Mouse (Mus musculus): ENCODE measurements around the gene Gnpda2. TPM values are rescaled to one million over a fixed set of nuclear protein-coding genes. Genes with fewer than 3 reads are reported as not detected.

The Gnpda2 gene
- polyA plus RNA-seq (2012; rRNA removed): 16.7 and 19.4 TPM in 2 replicates

- TF ChIP-seq CTCF (IDR thresholded peaks at IDR 0.05; ENCODE audit: borderline replicate concordance, extremely low read depth, insufficient read depth, insufficient read length) (peak; percentile 47; the same call in 1 of the 2 replicates), POLR2A (IDR thresholded peaks at IDR 0.05; ENCODE audit: borderline replicate concordance, extremely low read depth, insufficient read depth, insufficient read length, poor library complexity, severe bottlenecking) (peak; percentile 71; the same call in 1 of the 2 replicates)
Observed at GRCm38 (mm10) chr5:69591640-69592461, at the start of gene Gnpda2. Gene Gnpda2, minus strand, starts transcription at chr5:69592340.

DNA sequence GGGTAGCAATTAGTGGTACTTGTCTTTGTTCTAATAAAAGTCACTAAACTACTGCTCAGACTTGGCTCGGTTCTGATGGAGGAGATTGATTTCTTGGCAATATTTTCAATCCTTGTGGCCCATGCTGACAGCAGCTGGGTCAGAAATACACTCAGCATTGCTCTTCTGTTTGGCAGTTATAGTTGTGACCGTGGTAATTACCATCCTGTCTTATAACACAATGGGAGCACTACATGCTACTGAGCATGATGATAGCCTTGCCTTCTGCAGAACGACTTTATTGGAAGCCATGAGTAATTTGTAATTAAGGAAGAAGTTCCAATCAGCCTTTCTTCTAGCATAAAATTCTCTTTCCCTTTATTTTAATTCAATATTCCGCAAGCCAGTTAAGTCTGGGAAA is 42.6 kb upstream of the Gnpda2 start:
- DNase-seq (ENCODE audit: low read depth): peak; percentile 63
- TF ChIP-seq POLR2A (IDR thresholded peaks at IDR 0.05; ENCODE audit: borderline replicate concordance, extremely low read depth, insufficient read depth, insufficient read length, poor library complexity, severe bottlenecking) (no peak), CTCF (IDR thresholded peaks at IDR 0.05; ENCODE audit: borderline replicate concordance, extremely low read depth, insufficient read depth, insufficient read length) (no peak)

More at GRCm38 (mm10) chr5:69591640-69592461, at the start of gene Gnpda2:
- DNase-seq (ENCODE audit: low read depth): peak; percentile 96

- no peak for TF ChIP-seq CTCF (IDR thresholded peaks at IDR 0.05; ENCODE audit: borderline replicate concordance, extremely low read depth, insufficient read depth, insufficient read length)
- no peak for TF ChIP-seq POLR2A (IDR thresholded peaks at IDR 0.05; ENCODE audit: borderline replicate concordance, extremely low read depth, insufficient read depth, insufficient read length, poor library complexity, severe bottlenecking)
- no peak for DNase-seq (ENCODE audit: low read depth)
Observed at GRCm38 (mm10) chr5:69620899-69621298, 28.8 kb upstream of the Gnpda2 start.

DNA sequence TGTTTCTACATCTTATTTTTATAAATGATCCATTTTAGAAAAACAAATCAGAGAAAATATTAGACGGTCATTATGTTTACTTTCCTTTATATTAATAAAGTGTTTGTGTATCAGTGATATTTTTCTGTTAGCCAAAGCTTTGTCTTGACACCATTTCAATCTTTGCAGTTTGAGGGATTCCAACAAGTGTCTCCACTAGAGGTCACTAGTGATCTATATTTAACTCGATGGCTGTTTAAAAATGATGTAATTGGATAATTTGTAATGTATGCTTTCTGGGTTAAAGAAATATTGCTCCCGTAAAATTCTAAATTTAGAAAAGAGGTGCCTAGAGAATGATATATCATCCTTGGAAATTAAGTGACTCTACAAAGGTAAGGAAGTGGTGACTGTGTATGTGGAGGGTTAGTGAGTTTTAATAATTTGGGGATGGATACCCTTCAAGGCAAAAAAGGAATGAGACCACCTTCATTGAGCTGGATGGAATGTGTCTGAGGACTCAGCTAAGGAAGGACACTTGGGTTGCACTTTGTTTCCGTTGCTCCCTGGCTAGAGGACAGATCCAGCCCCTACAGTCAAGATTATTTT is 21.2 kb upstream of the Gnpda2 start:
- peak; percentile 77 for DNase-seq (ENCODE audit: low read depth)
- TF ChIP-seq CTCF (IDR thresholded peaks at IDR 0.05; ENCODE audit: borderline replicate concordance, extremely low read depth, insufficient read depth, insufficient read length): no peak
- TF ChIP-seq POLR2A (IDR thresholded peaks at IDR 0.05; ENCODE audit: borderline replicate concordance, extremely low read depth, insufficient read depth, insufficient read length, poor library complexity, severe bottlenecking): no peak

DNA sequence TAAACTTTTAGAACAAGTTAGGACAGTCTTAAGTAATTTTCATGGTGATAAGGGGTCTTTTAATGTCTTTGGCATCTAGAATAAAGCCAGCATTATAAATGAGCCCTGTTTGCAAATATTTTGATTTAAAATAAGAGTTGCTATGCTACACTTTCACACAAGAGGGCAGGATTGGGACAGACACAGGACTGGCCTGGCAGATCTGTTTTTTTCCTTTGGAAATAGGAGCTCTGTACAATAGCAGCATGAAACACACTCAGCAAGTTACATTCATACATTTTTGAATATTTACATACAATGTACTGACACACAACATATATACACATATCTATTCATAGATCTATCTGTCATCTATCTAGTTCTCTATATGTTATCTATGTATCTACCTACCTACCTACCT is 8.9 kb upstream of the Gnpda2 start:
- TF ChIP-seq CTCF (IDR thresholded peaks at IDR 0.05; ENCODE audit: borderline replicate concordance, extremely low read depth, insufficient read depth, insufficient read length): peak; percentile 55; the same call in 1 of the 2 replicates
- no peak for TF ChIP-seq POLR2A (IDR thresholded peaks at IDR 0.05; ENCODE audit: borderline replicate concordance, extremely low read depth, insufficient read depth, insufficient read length, poor library complexity, severe bottlenecking)
- peak; percentile 69 for DNase-seq (ENCODE audit: low read depth)

DNA sequence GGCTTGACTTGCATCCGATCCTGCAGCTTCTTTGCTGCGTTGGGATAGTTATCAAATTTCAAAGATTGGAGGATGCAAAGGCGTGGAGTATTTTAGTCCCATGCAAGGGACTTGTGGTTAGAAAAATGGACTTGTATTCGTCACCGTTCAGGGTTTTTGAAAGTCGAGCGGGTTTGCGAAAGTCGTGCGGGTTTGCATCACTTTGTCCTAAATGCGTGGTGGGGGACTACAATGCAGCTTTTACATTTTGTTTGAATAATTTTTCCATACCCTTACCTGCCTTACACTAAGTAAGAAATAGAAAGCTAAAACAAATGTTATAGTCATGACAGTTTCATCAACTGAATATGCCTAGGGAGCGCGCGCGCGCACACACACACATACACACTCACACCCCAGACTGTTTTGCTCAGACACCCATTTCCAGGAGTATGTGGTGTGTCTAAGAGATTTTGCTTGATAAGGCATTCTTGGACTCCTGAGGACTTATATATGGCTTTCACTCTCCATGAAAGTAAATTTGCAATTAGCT is 34.7 kb downstream of the Gnpda2 start:
- TF ChIP-seq CTCF (IDR thresholded peaks at IDR 0.05; ENCODE audit: borderline replicate concordance, extremely low read depth, insufficient read depth, insufficient read length): no peak
- no peak for TF ChIP-seq POLR2A (IDR thresholded peaks at IDR 0.05; ENCODE audit: borderline replicate concordance, extremely low read depth, insufficient read depth, insufficient read length, poor library complexity, severe bottlenecking)

GRCm38 (mm10) chr5:69556628-69557403 is 35.3 kb downstream of the Gnpda2 start, which contains the start of gene Guf1:
Gene Guf1, plus strand, starts transcription at chr5:69556923.
- peak; percentile 95 for DNase-seq (ENCODE audit: low read depth)
- TF ChIP-seq CTCF (IDR thresholded peaks at IDR 0.05; ENCODE audit: borderline replicate concordance, extremely low read depth, insufficient read depth, insufficient read length): no peak
- peak; percentile 79 for TF ChIP-seq POLR2A (IDR thresholded peaks at IDR 0.05; ENCODE audit: borderline replicate concordance, extremely low read depth, insufficient read depth, insufficient read length, poor library complexity, severe bottlenecking)

More for the DNA sequence above, 34.7 kb downstream of the Gnpda2 start:
- peak; percentile 62 for DNase-seq (ENCODE audit: low read depth)

DNA sequence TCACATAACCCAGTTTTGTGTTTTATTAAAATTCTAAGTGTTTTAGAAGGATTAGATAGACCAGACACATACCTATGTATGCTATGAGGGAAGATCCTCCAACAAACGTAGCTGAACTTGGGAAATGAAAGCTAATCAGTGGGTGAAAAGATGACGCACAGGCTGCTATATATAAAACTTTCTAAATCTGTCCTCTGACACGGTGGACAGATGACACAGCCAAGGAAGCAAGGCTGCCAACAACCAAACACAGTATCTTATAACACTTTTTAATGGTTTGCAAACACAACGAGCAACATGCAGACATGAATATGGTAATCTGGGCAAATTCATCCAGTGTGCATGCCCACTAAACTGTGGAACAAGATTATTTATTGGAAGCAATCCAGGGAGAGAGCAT is 49.7 kb downstream of the Gnpda2 start, which contains the start of gene Yipf7:
Gene Yipf7, minus strand, starts transcription at position 160 of the 400 bp plus-strand sequence.
- no peak for DNase-seq (ENCODE audit: low read depth)
- TF ChIP-seq POLR2A (IDR thresholded peaks at IDR 0.05; ENCODE audit: borderline replicate concordance, extremely low read depth, insufficient read depth, insufficient read length, poor library complexity, severe bottlenecking) (no peak), CTCF (IDR thresholded peaks at IDR 0.05; ENCODE audit: borderline replicate concordance, extremely low read depth, insufficient read depth, insufficient read length) (no peak)

DNA sequence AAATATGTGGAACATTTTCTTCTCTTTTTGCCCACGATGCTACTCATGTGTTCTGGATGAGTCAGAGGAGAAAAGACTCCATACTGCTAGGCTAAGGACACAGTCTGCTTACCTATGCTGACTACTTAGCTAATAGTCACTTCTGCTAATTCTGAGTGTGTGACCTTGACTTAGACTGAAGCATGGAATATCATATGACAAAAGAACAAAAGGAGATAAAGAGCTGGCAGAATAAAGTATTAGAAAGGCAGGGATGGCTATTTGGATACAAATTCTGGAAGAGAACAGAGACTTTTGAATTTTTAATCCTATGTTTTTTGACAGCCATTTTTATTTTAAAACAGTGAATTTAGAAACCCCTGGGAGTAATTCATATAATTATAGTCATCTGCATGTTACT is 50.5 kb downstream of the Gnpda2 start:
- no peak for DNase-seq (ENCODE audit: low read depth)
- TF ChIP-seq CTCF (IDR thresholded peaks at IDR 0.05; ENCODE audit: borderline replicate concordance, extremely low read depth, insufficient read depth, insufficient read length) (no peak), POLR2A (IDR thresholded peaks at IDR 0.05; ENCODE audit: borderline replicate concordance, extremely low read depth, insufficient read depth, insufficient read length, poor library complexity, severe bottlenecking) (no peak)

GRCm38 (mm10) chr5:69523944-69524343 is 68.2 kb downstream of the Gnpda2 start:
- DNase-seq (ENCODE audit: low read depth): no peak
- no peak for TF ChIP-seq CTCF (IDR thresholded peaks at IDR 0.05; ENCODE audit: borderline replicate concordance, extremely low read depth, insufficient read depth, insufficient read length)
- TF ChIP-seq POLR2A (IDR thresholded peaks at IDR 0.05; ENCODE audit: borderline replicate concordance, extremely low read depth, insufficient read depth, insufficient read length, poor library complexity, severe bottlenecking): no peak

Other genes with a start within 250 kb of the Gnpda2 start
- gene Yipf7, start 49.7 kb downstream of the Gnpda2 start, polyA plus RNA-seq (2012; rRNA removed): 0.10 and 0.11 TPM in 2 replicates
- gene Guf1, start 35.4 kb downstream of the Gnpda2 start, polyA plus RNA-seq (2012; rRNA removed): 52.1 and 56.5 TPM in 2 replicates